Mouse (Mus musculus) layer of hippocampus, postnatal 25 days (tissue): ENCODE results near the gene Bsg. TPM values are rescaled to one million over a fixed set of nuclear protein-coding genes. Genes with fewer than 3 reads are reported as not detected.
"Not testable (repeated sequence)": the region's sequence is repeated elsewhere in the genome, so short reads cannot be mapped to it uniquely, and the experiment has no call there.

Source experiments
- DNase-seq, 2 experiments: peaks; one replicate each; pipeline ENCODE4 v3.0.0; 2022; ENCODE audit warnings: mixed read lengths in 2 of 2, low spot score in 1 of 2; ENCODE audit errors: extremely low spot score in 1 of 2
- total RNA-seq, 2 experiments: library from RNA; stranded (reverse); gene quantifications; 2 replicates each; pipeline ENCODE4 v1.2.3; 2021

Bsg gene
- total RNA-seq, 2 experiments from 2014 or later, result 610 to 665 TPM

DNA sequence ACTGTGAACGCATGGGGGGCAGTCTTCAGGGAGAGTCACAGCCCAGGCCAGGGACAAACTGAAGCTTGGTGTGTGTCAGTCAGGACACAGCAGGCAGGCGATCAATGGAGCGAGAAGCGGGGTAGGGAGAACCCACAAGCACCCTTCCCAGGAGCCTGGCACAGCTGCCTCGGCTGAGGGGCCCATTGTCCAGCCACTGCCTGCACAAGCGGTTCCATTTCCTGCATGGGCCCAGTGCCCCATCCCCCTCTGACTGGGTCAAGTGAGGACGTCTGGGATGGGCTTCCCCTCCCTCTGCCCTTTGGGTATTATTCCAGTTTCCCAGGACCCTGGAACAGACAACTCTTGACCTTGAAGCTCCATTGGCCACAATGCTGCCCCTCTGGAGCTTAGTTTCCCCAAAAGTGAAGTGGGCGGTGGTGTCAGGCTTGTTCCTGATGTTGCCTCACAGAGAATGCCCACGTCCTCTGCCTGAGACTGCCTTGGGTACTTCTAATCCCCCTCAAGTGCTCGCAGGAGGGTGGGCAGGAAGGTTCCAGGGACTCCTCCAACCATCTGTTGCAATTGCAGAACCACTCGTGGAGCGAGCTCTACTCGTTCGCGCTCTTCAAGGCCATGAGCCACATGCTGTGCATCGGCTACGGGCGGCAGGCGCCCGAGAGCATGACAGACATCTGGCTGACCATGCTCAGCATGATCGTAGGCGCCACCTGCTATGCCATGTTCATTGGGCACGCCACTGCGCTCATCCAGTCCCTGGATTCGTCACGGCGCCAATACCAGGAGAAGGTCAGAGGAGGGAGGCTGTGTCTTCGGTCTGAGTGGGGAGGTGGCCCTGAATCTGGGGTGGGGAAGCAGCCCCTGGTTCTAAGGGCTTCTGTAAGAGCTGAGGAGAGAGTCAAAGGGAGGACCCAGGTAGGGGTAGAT is 24.3 kb downstream of the Bsg start:
- DNase-seq, result no peak

DNA sequence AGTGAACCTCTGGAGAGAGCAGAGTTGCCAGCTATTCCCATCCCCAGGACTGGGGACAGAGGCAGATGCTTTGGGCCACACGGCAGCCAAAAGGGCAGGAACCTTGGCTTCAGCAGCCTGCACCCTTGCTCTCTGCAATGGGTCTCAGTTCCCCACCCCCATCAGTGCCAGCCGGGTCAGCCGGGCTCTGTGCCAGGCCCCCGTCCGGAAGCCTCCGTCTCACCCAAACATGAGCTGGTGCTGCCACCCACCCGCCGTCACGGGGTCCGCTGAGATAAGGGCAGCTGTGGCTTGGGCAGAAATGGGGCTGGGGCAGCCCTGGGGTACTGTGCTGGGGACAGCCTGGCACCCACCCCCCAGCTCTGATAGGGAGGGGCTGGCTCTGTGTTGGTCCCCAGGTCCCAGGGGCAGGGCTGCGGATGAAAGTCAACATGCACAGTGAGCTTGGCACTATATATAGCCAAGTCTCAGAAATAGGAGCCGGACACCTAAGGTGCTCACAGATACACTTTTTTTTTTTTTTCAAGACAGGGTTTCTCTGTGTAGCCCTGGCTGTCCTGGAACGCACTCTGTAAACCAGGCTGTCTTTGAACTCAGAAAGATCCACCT is 25.2 kb downstream of the Bsg start:
- no peak for DNase-seq

DNA sequence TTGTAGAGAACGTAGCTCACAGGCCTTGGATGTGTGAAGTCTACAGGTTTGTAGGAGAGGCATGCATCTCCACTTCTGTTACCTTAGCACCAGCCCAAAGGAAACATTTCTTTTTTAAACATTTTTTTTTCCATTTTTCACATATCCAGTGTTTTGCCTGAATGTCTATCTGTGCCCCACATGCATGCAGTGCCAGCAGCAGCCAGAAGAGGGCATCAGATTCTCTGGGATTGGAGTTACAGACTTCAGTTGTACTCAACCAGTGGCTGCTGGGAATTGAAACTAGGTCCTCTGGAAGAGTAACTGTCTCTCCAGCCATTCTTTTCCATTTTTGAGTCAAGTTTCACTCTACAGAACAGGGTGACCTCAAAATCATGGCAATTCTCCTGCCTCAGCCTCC is 28.2 kb downstream of the Bsg start:
- DNase-seq, result peak in 1 of 2 experiments; percentile 55

DNA sequence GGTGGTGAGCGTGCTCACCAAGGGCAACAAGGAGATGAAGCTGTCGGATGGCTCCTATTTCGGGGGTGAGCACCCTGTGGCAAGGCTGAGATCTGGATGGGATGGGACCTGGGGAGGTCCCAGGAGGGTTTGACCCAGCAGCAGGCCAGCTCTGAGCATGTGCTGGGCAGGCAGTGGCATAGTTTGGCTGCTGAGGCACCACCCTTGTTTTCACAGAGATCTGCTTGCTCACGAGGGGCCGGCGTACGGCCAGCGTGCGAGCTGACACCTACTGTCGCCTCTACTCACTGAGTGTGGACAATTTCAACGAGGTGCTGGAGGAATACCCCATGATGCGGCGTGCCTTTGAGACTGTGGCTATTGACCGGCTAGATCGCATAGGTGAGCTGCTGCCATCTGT is 29.6 kb downstream of the Bsg start:
- DNase-seq, result no peak

DNA sequence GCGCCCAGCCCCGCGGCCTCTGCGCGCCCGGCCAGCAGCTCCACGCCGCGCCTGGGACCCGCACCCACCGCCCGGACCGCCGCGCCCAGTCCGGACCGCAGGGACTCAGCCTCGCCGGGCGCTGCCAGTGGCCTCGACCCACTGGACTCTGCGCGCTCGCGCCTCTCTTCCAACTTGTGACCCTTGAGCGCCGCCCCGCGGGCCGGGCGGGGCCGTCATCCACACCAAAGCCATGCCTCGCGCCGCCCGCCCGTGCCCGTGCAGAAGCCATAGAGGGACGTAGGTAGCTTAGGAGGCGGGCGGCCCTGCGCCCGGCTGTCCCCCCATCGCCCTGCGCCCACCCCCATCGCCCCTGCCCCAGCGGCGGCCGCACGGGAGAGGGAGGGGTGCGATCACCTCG is 31.1 kb downstream of the Bsg start:
- no peak for DNase-seq

DNA sequence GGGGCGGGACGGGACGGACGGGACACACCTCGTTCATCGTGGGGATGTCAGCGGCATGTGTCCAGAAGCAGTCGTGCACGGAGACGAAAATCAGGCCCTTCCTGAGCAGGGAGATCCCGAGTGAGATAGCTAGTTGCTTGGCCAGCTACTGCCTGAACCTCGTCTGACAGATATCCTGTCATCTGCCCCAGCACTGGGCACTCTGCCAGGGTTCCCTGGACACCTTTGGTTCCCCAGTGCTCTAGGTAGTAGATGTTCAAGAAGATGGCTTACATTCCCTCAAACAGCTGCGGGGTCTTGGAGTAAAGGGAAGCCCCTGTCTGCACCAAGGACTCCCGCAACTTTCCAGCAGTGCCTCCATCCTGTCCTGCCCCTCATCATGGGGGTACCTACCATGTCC is 32.4 kb downstream of the Bsg start:
- no peak for DNase-seq

DNA sequence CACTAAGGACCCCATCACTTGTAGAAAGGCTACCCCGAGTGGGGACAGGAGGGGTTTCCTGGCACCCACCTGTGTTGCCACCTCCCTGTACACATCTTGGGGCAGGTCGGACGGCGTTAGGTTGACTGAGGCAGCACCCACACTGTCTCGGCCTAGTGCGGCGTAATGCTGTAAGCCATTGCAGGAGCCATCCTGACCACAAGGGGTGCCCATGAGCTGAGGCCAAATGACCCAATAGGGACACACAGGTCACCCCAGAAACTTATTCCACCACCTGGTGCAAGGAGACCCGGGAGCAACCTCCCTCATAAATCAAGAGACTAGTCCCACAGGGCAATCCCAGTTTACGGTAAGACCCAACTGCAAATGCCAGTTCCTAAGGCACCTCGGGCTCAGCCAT is 34.0 kb downstream of the Bsg start:
- DNase-seq, result no peak

DNA sequence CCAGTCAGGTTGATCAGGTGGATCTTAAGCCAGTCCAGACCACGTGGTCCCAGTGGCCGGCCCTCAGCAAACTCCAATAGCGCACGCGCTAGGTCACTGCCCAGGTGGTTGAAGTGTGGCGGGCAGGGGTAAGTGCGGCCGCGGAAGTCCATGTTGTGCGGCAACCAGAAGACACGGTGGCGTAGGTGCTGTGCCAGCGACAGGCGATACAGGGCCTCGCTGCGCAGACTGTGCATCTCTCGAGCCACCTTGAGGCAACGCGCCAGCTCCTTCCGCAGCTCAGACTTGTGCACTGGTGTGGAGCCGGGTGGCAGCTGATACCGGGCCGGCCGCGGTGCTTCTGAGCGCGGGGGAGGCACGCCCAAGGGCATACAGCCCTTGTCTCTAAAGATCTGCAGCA is 34.9 kb downstream of the Bsg start:
- no peak for DNase-seq

DNA sequence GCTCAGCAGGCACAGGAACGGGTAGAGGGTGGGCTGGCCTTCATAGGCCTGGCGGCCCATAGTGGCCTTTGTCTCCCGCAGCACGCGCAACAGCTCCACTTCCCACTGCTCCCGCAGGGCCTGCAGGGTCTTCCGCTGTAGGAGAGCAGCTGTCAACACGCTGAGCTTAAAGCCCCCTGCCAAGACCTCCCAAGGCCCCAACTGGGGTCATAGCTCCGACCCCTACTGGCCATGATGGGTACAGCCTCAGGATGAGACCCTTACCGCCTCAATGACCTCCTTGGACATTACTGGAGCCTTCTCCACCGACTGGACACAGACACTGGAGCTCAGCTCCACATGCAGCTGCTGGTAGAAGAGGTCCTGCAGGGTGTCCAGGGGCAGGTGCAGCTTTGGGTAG is 36.6 kb downstream of the Bsg start:
- no peak for DNase-seq

DNA sequence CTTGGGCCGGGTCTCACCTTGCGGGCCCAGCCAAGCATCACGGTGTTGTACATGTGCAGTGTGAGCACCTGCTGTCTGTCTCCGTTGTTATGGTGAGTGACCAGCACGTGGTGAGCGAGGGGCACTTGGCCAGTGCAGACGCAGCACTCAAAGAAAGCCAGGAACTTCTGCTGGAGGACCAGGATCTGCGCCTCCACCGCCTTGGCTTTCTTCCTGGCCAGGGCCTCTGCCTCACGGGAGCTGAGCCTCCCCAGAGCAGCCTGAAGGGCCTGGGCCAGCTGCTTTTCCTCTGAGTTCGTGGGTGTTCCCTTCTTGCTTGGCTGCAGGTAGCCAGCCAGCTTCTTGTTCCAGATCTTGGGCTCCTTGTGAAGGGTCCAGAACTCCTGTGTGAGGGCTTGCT is 38.9 kb downstream of the Bsg start:
- DNase-seq, result no peak

DNA sequence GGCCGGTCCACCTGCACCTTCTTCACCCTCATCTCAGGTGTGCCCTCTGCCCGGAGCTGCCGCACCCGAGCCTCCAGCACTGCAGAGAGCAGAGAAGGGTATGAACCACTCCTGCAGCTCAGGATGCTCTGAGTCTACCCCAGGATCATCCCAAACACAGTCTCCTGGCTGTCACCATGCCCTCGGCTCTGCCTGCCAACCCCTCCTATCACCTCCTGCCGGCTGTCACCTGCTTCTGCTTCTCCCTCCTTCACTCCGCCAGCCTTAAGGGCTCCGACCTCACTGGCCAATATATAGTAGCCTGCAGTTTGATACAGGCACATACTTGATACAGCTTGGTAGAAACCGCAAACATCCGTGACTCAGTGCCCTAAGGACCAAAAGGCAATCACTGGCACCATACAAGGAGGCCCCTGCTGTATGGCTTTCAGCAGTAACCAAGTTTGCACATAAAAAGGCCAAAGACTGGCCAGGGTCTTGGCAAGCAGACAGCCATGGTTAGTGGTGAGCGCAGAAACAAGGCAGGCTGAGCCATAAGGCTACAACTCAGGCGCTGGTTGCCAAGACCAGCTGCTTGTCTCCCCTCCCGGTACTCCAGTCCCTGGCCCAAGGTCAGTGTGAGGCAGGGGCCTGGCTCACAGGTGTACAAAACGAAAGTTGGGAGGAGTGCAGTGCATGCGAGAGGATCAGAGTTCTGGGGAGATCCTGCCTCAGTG is 39.5 kb downstream of the Bsg start:
- no peak for DNase-seq

DNA sequence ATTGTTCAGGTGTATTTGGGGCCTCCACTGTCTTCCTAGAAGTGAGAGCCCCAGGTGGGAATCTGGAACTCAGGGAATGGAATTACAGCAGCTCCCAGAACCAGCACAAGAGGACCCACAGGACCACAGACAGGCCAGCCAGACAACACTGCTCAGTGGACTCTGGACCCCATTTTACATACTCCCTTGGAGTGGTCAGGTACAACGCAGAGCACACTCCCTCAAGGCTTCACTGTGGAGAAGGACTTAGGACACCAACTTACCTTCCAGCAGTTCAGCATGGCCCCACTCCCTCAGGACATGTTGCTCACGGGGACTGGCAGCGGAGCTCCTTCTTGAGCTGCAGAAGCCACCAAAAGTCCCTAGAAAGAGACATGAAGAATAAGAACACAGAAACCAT is 41.1 kb downstream of the Bsg start:
- no peak for DNase-seq

DNA sequence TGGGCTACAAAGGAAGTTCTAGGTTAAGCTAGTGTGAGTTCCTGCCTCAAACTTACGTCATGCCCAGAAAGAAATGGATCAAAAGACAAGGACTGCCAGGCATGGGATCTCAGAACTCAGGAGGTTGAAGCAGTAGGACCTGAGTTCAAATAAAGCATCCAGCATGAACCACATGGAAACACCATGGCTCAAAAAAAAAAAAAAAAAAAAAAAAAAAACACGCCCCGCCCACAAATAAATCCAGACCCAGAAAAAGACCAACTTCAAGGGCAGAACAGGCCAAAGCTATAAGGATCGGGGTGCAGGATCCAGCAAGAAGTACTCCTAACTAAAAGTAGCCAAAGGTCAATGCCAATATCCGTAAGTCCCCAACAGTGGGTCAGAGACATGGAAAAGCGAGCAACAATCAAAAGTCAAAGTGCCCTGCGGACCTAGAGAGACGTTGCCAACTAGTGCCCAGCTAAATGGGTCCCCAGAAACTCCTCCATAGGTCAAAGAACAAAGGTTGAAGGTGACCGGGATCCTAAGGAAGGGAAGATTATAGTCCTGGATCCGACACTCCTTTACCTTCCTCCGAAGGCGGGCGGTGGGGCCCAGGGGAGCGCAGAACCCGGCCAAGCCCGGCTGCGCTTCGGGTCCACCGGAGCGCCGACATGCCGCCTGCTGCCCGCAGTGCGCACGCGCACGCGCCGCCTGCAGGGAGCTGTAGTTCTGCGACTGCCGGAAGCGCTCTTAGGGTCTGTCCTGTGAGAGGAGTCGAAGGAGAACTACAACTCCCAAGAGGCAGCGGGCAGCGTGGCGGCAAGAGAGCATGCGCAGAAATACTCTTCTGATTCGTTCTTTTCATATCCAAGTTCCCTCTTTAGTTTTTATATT is 41.8 kb downstream of the Bsg start, which contains the start of gene Polrmt:
Gene Polrmt, minus strand, starts transcription at position 684 of the 876 bp plus-strand sequence.
- DNase-seq, result peak; percentile 84 to 87

DNA sequence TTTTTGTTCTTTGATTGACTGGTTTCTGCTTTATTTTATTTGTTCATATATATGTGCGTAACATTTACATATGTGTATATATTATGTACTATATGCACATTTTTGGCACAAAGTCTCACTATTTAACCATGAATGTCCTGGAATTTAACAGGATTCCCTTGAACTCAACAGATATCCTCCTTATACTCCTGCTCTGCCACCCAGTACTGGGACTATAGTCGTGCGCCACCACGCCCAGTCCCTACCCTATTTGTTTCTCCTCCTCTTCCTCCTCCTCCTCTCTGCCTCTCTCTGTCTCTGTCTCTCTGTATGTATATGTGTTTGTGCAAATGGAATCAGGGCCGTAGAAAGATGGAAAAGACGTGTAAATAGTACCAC is 42.5 kb downstream of the Bsg start:
- no peak for DNase-seq

DNA sequence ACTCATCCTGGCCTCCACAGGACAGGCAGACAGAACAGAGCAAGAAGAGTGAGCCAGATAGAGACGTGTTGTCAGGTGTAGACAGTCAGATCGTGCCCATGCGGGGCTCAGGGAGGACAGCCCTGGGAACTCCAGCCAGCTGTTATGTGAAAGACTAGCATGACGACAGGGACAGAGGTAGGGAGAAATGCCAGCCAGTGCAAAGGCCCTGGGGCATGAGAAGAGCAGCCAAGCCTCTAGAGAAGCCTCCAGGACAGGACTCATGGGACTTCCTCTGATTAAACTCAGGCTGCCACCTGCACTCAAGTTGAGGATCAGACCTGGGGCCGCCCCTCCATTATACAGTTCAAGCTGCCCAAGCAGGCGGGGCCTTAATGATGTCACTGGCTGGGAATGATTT is 44.2 kb downstream of the Bsg start:
- no peak for DNase-seq

DNA sequence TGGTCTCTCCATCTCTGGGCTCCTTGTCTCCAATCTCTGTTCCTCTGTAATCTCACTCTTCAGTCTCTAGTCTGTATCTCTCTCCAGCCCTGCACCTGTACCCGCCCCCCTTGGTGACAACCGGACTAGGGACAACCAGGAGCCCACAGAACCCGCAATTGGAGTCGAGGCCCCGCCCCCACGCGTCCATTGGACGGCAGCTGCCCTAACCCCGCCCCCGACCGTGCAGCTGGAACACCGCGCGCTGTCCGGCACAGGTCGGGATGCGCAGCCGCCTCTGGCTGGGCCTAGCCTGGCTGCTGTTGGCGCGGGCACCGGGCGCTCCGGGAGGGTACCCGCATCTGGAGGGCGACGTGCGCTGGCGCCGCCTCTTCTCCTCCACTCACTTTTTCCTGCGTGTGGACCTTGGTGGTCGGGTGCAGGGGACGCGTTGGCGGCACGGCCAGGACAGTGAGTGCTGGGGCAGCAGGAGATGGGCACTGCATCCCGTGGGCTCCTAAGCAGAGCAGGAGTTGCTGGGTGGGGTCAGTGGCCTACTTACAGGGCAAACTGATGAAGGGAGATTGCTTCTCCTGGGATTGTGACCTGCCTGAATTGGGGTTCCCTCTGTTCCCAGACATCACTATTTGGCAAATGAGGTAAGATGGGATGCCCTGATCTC is 50.7 kb downstream of the Bsg start, which contains the start of gene Fgf22:
Gene Fgf22, plus strand, starts transcription at position 221 of the 661 bp plus-strand sequence.
- peak in 1 of 2 experiments; percentile 55 for DNase-seq

DNA sequence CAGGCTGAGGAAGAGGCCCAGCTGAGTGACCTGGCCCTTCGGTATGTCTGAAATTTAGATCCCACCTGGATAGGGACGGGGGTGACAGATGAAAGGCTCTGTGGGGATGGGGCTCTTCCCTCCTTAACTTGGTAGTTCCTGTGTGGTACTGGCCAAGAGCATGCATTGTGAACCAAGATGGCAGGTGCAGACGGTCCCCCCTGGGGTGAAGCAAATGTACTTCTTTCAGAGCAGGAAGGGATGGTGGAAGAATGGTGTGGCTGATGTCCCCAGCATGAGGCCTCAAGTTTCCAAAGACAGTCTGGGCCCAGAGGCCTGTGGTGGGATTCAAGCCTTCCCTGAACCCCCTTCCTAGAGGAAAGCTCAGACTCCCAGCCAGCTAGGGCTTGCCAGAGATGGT is 51.6 kb downstream of the Bsg start:
- DNase-seq, result no peak

DNA sequence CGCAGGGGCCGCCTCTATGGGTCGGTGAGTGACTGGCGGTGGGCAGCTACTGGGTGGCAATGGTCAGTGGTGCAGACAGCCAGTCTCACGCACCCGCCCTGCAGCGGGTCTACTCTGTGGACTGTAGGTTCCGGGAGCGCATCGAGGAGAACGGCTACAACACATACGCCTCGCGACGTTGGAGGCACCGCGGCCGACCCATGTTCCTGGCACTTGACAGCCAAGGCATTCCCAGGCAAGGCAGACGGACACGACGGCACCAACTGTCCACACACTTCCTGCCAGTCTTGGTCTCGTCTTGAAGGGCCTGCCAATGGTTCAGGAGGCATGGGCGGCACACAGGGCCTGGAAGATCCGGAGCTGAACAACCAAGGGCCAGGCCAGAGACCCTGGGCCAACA is 52.4 kb downstream of the Bsg start:
- DNase-seq, result no peak

DNA sequence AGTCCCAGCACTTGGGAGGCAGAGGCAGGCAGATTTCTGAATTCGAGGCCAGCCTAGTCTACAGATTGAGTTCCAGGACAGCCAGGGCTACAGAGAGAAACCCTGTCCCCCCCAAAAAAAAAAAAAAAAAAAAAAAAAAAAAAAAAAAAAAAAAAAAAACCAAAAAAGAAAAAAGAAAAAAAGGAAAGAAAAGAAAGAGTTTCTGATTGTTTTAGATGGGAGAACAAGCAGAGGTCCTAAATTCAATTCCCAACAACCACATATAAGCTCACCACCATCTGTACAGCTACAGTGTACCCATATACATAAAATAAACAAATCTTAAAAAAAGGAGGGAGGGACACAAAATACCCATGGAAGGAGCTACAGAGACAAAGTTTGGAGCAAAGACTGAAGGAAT is 55.4 kb downstream of the Bsg start:
- DNase-seq, result not testable (repeated sequence)
